Mouse (Mus musculus): ENCODE results near the gene Fblim1.
"Not testable (repeated sequence)": the region's sequence is repeated elsewhere in the genome, so short reads cannot be mapped to it uniquely, and the experiment has no call there.

The Fblim1 gene

DNA sequence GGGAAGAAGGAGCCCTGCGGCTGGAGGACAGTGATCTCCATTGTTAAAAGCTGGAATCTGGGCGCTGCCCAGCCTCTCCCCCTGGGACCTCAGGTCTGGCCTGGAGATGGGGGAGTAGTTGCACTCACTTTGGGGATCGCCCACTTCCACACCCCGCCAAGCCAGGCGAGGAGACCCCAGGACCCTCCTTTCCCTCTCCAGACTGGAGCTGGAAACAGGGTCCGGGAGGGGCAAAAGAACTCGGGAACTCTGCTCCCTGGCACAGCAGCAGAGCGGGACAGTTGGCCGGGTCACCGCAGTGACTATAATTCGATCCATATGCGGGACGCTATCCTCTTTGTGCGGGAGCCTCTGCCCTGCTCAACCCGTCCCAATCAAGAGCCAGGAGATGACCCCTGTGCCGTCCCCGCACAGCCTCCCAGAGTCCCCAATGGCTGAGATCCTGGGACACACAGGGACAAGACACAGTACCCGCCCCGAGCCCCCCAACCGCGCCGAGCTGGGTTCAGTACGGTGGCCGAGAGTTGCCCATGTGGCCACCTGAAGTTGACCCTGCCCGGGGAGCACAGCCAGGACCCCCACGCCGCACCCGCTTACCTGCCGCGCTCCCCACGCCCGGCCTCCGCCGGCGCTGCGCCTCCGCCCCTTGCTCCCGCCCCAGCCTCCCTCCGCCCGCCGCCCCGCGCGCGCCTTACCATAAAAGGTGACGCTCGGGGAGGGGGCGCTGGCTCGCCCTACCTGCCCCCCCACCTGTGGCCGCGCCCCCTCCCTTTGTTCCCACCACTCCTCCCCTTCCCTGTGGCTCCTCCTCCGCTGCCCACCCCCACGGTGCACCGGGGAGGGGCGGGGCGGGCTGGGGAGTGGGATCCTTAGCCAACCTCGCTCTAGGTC is 6.4 kb downstream of the Fblim1 start:
- DNase-seq: no peak

DNA sequence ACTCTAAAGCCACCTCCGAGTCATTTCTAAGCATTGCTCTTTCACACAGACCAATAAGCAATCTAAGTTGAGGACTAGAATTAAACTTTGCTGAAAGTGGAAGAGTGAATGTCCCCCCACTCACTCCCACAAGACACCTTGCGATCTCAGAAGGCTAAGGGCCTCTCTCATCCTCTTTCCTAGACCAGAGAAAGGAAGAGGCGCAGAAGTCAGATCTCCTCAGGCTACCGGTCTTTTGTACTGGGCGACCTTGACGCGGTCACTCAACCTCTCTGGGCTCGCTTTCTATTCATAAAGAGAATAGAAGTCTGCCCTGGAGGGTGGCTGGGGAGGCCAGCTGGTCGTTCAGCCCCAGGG is 7.0 kb downstream of the Fblim1 start:
- no peak for DNase-seq

DNA sequence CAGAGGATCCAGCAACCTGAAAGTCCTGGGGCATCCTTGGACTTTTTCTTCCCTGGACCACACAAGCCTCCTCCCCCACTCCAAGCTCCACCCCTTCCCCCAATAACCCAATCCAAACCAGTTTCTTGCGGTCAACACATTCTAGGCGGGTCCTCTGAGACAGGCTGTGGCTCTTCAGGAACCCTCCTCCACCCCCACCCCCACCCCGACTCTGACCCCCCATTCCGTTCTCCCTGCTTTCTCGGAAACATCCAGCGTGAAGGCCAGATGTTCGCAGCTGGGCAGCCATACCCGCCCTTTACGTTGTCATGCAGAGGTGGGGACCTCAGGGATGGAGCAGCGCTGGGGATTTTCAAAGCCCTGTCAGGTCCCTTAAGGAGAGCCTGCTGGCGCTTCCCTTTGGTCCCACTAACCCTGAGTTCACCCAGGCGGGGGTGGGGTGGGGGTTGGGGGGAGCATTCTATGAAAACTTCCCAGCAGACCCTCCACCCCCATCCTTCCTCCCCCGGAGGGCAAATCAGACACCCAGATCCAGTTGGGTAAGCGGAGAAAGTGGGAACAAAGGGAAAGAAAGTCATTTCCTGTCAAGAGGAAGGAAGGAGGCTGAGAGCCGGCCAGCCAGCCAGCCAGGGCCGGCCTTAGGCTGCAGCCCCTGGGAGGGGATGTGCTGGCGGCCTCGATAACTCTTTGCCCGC is 7.5 kb downstream of the Fblim1 start:
- peak in 1 of 2 experiments; percentile 26 for DNase-seq

GRCm38 (mm10) chr4:141596700-141597328 is 9.1 kb downstream of the Fblim1 start:
- DNase-seq: no peak

DNA sequence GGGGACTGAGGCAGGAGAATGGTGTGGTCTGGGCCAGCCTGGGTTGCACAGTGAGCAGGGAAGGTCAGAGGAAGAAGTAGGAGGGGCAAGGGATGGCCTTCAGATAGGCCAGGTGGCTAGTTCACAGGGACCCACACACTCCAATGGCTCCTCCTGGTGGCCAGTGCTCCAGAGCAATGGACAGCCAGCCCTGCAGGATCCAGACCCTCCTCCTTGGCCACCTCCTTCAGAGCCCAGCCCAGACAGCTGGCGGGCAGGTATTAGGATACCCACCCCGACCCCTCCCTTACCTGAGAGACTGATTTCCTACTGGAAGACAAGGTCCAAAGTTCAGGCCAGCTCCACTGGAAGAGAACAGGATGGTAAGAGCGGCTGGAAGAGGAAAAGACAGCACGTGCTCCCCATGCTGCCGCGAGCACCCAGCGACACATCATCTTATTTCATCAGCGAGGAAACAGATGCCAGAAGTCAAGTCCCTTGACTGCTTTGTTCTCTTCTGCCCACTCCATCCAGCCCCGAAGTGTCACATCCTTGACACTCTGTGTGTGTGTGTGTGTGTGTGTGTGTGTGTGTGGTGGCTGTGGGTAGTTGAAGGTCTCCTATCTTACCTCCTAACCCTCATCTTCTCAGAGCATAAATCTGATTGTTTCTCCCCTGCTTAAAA is 10.2 kb downstream of the Fblim1 start:
- DNase-seq: peak in 1 of 2 experiments; percentile 68

- DNase-seq: no peak
Observed at GRCm38 (mm10) chr4:141595138-141595537, 10.8 kb downstream of the Fblim1 start.

DNA sequence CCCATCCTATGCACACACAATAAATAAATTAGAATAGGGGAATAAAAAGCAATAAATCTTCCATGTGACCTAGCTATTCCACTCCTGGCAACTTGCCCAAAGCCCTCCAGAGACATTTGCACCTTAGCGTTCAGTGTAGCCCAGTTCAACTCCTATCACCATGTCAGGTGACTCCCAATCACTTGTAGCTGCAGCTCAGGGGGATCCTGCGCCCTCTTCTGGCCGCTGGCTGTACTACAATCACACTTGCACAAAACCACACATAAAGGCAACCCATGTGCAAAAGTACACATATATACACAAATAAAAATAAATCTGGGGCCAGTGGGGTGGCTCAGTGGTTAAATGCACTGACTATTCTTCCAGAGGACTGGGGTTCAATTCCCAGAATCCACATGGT is 14.3 kb downstream of the Fblim1 start:
- DNase-seq: peak in 1 of 2 experiments; percentile 67

DNA sequence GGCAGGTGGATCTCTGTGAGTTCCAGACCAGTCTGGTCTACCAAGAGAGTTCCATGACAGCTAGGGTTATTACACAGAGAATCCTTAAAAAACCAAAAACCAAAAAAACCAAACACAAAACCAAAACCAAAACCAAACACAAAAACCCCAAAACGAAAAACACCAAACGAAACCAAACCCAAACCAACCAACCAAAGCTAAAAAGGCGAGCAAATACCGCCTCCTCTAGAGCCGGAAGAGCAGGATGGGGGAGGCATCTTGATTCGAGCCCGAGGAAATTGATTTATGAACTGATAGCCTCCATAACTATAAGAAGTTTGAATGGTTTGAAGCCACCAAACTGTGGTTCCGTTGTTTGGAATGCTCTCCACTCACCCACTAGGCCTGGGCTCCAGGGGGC is 22.0 kb downstream of the Fblim1 start:
- no peak for DNase-seq

DNA sequence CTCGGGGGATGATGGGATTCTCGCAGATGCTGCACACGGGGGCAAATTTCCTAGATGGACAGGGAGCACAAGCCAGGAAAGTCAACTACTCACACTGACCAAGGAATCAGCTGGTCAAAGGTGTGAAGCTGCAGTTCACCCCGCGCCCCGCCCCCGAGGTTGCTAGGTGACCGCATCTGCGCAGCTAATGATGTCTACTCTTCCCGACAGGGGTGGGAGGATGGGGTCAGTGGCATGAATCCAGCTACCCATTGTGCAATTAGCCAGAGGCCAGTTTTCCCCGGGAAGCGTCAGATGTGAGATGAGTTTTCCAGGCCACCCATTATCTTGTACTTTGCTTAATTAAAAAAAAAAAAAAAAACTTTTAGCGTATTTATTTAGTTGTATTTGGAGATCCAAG is 24.8 kb downstream of the Fblim1 start:
- no peak for DNase-seq

GRCm38 (mm10) chr4:141578833-141579232 is 27.1 kb downstream of the Fblim1 start:
- DNase-seq: no peak

GRCm38 (mm10) chr4:141576877-141577276 is 29.0 kb downstream of the Fblim1 start:
- DNase-seq: no peak

GRCm38 (mm10) chr4:141576404-141576803 is 29.5 kb downstream of the Fblim1 start:
- DNase-seq: no peak

GRCm38 (mm10) chr4:141574789-141575702 is 30.9 kb downstream of the Fblim1 start:
- DNase-seq: peak; percentile 82 to 88

DNA sequence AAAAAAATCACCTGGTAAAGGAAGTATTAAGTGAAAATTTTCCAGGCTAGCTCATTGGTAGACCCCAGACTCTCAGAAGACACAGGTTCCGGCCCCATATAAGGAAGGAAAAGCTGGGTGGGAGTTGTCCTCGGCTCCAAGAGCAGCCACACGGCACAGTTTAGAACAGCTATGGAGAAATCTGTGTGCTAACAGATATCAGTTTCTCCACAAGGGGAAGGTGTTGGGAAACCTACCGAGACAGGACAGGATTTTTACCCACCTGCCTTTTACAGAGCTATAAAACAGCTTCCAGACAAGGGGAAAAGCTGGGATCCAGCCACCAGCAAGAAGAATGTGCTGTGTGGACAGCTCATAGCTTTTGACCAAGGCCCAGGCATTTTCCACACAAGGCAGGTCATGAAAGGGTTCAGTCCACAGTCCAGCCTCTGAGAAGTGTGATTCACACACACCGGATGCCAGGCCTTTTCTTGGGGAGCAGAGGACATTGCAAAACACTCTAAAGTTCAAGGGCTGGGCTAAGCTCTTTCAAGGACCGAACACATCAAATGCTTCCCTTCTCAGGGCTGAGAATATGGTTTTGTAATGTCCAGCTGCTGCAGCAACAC is 32.4 kb downstream of the Fblim1 start:
- peak; percentile 85 to 88 for DNase-seq

DNA sequence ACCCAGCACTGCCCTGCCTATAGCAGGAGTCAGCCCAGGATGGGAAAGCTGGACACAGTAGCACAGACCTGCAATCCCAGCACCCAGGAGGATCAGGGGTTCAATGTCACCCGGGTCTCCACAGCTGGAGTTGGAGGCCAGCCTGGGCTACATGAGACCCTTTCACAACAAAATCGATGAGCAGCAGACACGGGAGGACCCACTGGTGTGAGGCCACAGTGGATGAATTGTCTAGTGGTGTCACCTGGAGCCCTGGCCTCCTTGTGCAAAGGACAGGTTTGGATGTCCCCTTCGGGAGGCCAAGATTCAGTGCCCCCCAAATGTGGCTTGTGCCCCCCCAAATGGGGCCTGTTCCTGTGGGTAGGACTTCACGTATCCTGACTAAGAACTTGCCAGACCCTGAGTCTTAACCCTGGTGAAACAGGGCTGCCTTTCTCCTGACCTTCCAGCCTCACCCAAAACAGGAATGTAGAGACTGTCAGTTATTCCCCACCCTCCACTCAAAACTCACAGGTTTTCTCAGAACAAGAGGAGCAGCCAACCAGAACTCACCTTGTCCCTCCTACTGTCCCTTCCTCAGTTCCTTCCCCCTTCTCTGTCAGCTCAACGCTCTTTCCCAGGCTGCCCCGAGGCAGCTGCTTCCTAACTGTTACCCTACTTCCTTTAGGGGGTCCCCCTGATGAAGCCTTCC is 33.1 kb downstream of the Fblim1 start:
- DNase-seq: no peak

GRCm38 (mm10) chr4:141571934-141572333 is 34.0 kb downstream of the Fblim1 start:
- no peak for DNase-seq

- peak; percentile 92 to 94 for DNase-seq
Observed at GRCm38 (mm10) chr4:141571337-141571739, 34.6 kb downstream of the Fblim1 start.

DNA sequence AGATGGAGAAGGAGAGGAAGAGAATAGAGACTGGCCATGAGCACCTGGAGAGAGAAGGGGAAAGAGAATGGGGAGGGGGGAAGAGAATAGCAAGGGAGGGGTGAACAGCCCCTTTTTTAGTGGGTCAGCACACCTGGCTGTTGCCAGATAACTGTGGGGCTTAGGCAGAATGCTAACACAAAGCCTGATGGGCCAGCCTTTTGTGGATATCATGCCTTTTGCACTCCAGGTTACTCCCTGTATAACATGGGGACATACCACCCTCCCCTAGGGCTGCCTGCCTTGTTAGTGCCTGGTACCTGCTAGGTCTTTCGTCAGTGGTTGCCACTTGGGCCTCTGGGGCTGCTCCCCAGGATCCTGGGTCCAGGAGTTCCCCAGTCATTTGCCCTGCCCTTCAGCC is 35.1 kb downstream of the Fblim1 start:
- no peak for DNase-seq

DNA sequence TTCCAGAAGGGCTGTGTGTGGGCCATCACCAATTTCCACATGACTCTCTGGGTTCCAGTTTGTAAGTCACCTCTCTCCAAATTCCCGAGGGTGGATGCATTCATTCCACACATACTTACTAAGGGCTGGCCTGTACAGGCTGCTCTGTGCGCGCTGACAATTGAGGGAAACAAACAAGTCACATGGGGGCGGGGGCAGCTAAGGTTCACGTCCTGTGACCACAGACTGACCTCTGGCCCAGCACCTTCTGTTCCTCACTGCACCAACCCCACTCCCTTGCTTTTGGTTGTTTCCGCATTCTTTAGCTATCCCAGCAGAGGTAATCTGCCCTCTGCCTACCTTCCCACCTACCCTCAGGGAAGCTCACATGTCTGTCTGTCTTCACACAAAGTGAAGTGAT is 35.9 kb downstream of the Fblim1 start:
- DNase-seq: peak; percentile 92 to 93

- DNase-seq: no peak
Observed at GRCm38 (mm10) chr4:141568966-141569365, 36.9 kb downstream of the Fblim1 start.

GRCm38 (mm10) chr4:141567174-141567573 is 38.7 kb downstream of the Fblim1 start:
- not testable (repeated sequence) for DNase-seq
